Mouse (Mus musculus): ENCODE data around the gene Stat5b.

Stat5b gene

DNA sequence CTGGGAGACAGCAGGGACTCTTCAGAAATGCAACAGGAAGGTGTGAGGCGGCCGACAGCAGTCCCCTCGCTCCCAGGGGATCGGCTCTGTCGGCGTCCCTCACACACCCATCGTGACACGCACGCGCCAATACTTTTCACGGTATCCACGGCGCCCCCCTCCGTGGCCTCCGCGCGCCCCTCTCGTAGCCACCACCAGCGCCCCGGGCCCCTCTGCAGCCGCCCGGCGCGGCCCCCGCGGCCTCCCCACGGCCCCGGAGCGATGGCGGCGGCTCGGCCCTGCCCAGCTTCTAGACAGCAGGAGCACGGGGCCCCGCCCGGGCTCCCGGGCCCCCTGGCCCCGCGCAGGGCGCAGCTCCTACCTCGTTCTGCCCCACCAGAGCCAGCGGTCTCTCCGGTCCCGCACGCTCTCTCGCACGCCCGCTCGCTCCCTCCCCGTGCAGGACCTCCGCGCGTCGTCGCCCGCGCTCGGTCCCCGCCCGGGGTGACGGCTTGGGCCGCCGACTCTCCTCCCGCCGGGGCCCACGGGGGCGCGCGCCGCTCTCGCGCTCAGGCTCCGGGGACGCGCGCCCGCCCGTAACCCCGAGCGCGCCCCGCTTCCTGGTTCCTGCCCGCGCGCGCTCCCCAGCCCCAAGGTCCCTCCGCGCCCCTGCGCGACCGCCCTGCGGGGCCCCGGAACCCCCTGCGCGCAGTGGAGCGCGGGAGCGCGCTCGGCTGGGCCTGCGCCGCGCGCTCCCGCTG lies at the start of gene Stat5b:
Gene Stat5b, minus strand, starts transcription at position 687 of the 740 bp plus-strand sequence.
- in situ Hi-C loops (cut with MboI, MseI) = loop anchor here in 1 of 2 experiments (5.0 kb wide), 1 partner anchor 33 kb away; no protein-coding TSS in a partner anchor

DNA sequence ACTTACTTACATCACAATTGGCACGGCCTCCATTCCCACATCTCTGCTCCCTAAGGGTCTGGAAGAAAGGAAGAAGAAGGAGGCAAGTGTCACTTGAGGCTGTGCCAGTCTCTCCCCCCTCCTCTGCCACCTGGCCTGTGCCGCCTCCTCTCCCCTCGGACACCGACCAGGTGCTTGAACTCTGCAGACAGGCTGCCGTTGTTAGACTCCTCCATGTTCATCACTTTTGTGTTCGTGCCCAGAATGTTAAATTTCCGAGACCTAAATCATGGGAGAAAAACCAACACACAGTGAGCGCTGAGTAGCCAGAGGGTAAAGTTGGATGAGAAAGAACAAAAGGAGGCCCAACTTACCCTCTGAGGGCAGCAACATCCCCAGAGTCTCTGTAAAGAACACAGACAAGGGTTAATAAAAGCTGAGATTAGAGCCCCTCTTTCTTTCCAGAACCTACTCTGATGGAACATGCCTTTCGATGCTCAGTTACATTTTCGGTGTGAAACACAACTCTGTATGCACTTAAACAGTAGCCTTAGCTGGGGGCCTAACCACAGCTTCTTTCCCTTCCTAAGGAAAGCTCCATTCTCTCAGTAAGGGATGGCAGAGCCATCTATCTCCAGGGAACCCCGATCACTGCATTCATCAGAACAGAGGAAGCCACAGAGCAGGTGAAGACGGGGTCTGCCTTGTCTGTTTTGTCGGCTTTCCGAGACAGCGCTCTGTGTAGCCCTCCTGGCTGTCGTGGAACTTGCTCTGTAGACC lies 48.1 kb upstream of the Stat5b start:
- in situ Hi-C loops (cut with MboI, MseI) = loop anchor here in 1 of 2 experiments (10.0 kb wide), 1 partner anchor 166 kb away; no protein-coding TSS in a partner anchor

DNA sequence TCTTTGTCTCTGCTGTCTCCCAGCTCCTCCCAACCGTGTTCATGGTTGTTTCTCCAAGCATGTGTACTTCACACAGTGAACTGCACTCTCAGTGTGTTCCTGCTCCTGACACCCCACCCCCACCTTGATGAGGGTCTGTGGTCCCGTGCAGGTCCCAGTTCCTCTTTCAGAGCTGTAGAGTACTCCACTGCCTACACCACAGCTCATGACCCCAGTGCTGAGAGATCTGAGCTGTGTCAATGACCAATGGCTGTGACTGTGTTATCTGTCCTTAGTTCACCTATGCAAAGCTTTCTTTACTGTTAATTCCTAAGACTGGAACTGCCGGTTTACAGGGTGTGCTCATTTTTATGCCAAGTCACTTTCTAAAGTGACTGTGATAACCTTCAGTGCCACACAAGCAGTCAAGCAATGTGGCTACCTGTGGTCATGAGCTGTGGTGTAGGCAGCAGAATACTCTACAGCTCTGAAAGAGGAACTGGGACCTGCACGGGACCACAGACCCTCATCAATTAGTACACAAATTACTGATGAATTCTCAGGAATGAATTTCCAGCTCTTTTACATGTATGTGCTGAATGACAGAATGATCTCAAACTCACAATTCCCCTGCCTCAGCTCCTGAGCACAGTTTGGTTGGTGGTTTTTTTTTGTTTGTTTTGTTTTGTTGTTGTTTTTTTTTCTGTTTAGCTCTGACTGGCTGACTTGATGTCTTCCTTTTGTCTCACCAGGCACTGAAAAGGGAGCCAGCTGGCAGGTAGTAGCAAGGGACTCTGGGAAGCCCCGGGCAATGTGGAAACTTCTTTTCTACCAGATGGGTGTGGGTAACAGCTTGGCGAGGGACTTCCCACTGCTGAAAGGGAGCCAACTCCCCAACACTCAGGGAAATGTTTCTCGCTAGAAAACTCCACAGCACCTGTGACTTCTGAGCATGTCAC lies 47.0 kb upstream of the Stat5b start:
- in situ Hi-C loops (cut with MboI, MseI) = loop anchor here in 1 of 2 experiments (10.0 kb wide), 1 partner anchor 167 kb away; no protein-coding TSS in a partner anchor

DNA sequence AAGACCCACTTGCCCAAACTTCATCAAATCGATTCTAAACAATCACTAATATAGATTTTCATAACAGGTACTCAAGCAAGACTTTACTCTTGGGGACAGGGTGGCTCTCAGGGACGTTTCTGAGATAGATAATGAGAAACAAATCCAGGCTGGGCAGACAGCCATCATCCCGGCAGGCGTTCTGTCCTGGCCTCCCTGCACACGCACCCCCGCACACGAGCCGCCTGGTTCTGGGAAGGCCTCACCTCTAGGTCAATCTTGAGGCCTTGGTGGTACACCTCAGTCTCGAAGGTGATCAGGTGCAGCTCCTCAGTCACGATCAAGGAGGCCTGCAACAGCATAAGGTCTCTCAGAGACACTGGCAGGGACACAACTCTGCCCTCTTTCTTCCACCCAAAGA lies 45.6 kb upstream of the Stat5b start:
- in situ Hi-C loops (cut with MboI, MseI) = loop anchor here in 1 of 2 experiments (10.0 kb wide), 1 partner anchor 169 kb away; no protein-coding TSS in a partner anchor

DNA sequence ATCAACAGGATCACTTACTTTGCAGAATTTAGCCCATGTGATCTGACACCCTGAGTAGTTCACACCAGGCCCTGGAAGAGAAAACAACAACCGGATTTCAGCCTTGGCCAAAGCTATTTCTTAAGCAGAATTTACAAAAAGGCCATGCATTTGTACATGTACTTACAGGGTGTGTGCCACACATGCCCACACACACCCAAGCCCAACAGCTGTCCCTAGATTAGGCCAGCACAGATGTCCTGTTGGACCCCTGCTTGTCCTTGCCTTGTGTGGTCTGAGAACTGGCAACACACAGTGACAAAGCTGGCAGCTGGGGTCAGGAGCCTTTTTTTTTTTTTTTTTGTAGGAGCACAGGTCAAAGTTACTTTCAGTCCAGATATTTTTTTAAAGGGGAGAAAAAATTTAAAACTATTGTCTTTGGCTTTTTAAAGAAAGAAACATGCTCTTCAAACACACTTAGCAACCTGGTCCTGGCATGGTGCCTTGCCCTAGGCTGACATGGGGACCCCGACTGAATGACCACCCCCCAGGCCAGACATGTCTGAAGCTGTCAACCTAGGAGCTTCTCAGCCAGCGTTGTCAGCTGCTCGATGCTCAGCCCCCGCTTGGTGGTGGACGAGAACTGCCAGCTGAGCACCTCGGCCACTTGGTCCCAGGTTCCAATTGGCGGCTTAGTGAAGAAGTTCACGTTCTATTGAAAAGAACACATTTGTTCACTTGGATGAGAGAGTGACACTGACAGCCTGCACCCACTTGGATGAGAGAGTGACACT lies 43.8 kb upstream of the Stat5b start:
- in situ Hi-C loops (cut with MboI, MseI) = loop anchor here (5.0 to 10.0 kb wide), 2 partner anchors 63 to 170 kb away; no protein-coding TSS in a partner anchor

DNA sequence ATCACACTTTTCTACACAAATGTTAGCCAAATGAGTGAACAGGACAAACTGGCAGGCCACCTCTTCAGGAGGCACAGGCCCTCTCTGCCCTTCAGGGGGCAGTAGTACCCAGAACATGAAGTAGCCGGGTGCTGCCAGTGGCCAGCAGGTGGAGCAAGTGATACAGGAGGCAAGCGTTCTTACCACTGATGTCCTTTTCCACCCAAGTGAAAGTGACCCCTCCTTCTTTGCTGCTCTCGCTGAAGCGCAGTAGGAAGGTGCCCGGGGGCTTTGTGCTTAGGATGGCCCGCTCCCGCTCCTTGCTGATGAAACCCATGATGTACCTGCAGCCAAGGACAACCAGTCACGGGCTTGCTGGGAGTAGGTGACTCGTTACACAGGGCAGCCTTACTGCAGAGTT lies 43.0 kb upstream of the Stat5b start:
- in situ Hi-C loops (cut with MboI, MseI) = loop anchor here (5.0 to 10.0 kb wide), 2 partner anchors 64 to 171 kb away; no protein-coding TSS in a partner anchor

DNA sequence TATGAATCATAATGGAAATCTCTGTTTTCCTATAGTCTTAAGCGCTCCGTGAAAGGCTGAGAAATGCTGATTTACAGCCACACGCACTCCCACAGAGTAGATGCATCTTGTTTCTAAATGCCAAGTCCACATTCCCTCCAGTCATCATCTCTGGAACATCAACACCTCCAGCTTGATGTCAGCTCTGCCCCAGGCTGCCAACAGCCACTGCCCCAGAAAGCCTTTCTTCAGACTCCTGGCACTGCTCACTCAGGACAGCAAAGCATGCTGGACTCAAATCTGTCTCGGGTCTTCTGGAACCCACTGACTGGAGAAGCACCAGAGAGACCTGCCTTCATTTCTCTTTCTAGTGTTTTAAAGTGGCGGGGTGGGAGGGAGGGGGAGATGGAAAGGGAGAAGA lies 41.9 kb upstream of the Stat5b start:
- in situ Hi-C loops (cut with MboI, MseI) = loop anchor here (5.0 to 10.0 kb wide), 2 partner anchors 65 to 172 kb away; no protein-coding TSS in a partner anchor

DNA sequence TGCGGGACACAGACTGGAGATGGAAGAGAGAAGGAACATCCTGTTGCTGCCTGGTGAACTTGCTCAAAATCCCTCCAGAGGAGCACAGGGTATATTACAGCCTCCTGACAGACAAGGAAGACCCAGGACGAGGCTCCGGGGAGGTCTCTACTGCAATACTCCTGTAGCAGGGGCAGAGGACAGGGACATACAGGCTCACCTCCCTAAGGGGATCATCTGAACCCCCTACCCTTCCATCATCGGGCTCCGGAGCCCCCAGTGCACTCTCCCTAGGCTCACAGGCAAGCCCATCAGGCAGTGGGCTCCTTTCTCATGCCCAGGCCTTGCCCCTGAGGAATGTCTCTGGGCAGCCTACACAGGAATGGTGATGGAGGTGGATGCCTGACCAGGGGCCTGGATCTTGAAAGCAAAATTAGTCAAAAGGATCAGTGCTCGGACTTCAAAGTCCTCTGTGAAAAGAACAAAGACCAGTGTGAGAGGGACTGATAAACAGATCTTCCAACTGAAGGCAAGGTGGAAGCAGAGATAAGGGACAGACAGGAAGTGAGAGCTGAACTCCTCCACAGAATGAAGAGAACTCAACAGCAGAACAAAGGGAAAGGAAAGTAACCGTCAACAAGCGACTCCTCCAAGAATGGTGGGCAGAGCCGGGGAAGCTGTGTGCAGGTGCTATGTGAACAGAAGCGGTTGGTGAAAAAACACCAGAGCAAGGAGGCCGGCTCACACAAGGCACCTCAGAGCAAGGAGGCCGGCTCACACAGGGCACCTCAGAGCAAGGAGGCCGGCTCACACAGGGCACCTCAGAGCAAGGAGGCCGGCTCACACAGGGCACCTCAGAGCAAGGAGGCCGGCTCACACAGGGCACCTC lies 41.0 kb upstream of the Stat5b start:
- in situ Hi-C loops (cut with MboI, MseI) = loop anchor here (5.0 to 10.0 kb wide), 2 partner anchors 66 to 173 kb away; no protein-coding TSS in a partner anchor

DNA sequence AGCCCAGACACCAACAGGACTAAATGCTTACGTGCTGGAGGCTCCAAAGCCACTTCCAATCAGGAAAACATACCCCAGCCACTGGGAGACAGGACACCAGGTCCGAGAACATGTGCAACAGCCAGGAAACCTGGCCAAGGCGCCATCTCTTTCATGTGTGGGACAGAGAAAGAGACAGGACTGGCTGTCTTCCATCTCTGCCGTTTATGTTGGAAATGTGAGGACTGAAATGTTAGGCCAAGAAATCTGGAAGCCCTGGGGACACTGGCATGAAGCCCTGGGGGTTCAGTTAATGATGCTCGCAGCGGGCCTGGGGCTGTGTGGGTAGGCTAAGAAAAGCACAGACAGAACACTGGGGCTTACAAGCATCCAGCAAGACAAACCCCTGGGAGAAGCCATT lies 40.0 kb upstream of the Stat5b start:
- in situ Hi-C loops (cut with MboI, MseI) = loop anchor here (5.0 to 10.0 kb wide), 2 partner anchors 67 to 174 kb away; no protein-coding TSS in a partner anchor

DNA sequence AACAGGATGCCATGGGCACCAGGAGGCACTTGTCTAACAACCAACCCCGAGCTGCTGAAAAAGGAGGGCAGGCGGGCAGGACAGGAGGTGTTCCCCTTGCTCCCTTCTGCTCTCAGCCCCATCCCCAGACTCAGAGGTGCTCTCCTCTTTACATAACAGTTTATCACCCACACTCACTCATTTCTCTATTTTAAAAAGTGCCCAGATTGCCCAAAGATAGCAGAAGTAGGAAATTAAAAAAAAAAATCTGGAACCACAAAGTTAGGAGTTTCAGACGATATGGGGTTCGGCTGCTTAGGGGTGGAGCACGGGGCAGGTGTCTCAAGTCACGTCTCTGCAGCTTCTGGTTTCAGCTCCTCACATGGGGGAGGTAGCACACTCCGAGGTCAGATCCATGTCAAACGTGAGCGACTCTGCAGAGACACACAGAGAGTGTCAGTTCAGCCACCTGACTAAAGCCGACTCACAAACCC lies 37.9 kb upstream of the Stat5b start:
- in situ Hi-C loops (cut with MboI, MseI) = no loop called here

DNA sequence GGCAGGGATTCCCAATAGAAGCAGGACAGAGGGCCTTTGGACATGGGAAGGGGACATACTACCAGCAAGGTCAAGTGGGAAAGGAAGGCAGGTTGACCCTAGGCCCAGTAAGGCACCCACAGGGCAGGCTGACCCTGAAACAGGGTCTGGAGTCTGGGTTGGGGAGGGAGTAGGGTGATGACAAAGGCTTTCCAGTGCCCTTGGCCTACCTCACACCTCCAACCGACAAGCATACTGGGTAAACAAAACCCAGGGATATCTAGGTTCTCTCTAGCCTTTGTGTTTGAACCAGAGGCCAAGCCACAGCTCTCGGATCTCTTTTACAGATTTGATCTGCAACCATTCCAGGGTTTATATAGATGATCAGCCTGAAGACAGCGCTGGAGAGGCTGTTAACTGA lies 37.2 kb upstream of the Stat5b start:
- in situ Hi-C loops (cut with MboI, MseI) = no loop called here

DNA sequence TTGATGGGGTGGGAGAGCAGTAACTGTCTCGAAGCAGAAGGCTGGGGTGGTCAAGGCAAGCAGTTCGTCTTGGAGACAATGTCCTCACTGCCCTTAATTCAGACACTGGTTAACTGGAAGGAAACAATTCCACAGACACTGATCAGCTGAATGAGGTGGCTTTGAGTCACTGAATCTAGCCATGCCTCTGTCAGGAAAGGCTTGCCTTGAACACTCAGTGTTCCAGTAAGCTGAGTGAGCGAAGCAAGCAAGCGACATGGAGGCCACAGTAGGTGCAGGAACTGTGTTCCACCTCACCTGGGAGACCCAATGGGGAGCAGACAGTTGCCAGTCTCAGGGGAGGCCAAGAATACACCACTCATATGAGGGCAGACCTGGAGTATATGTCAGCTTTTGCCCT lies 36.7 kb upstream of the Stat5b start:
- in situ Hi-C loops (cut with MboI, MseI) = no loop called here

DNA sequence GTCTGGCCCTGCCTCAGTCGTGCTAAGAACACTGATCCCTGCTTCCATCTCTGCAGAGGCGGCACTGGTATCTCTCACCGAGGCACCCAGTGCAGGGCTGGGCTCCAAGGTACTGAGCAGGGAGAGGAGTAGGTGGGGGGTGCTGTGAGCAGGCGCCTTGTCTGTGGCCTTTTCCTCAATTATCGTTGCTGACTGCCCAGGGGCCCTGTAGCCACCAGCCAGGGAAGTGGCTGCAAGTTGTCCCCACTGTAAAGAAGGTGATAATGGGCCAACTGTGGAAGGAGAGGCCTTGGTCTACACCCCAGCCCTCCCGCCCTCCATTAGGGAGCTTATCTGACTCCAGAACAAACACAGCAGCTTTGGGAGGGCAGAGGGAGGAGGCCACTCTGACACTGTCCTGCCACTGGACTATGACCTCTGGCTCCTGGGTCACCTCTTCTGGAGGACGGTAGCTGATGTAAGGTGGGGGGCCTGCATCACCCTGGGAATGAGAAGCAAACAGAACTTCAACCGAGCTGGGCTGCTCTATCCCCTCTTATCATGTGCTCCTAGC lies 35.7 kb upstream of the Stat5b start:
- in situ Hi-C loops (cut with MboI, MseI) = no loop called here

DNA sequence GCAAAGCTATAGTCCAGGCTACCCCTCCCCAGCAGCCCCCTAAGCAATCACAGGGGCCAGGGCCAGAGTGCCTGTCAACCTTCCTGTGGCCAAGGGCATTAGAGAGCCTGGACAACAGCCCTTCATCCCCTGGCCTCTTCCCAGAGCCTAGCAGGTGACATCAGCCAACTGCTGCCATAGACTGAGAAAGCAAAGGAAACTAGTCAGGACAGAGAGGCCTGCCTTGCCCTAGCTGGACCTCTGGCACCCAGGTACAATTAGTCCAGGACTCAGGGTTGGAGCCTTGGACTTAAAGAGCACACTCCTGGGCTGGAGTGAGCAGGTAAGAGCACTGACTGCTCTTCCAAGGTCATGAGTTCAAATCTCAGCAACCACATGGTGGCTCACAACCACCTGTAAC lies 34.9 kb upstream of the Stat5b start:
- in situ Hi-C loops (cut with MboI, MseI) = no loop called here

DNA sequence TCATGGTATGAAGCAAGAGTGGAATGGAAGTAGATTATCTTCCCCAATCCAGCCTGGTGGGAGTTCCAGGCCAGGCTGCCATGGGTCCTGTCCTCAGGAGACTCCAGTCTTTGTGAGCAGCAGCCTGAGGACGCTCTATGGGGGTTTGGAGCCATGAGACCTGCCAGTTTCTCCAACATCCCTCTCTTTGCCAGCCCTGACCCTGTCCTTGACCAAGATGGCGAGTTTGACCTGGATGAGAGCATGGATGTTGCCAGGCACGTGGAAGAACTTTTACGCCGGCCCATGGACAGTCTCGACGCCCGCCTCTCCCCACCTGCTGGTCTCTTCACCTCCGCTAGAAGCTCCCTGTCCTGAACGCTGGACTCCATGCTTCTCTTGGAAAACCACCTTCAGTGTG lies 33.1 kb upstream of the Stat5b start:
- in situ Hi-C loops (cut with MboI, MseI) = no loop called here

DNA sequence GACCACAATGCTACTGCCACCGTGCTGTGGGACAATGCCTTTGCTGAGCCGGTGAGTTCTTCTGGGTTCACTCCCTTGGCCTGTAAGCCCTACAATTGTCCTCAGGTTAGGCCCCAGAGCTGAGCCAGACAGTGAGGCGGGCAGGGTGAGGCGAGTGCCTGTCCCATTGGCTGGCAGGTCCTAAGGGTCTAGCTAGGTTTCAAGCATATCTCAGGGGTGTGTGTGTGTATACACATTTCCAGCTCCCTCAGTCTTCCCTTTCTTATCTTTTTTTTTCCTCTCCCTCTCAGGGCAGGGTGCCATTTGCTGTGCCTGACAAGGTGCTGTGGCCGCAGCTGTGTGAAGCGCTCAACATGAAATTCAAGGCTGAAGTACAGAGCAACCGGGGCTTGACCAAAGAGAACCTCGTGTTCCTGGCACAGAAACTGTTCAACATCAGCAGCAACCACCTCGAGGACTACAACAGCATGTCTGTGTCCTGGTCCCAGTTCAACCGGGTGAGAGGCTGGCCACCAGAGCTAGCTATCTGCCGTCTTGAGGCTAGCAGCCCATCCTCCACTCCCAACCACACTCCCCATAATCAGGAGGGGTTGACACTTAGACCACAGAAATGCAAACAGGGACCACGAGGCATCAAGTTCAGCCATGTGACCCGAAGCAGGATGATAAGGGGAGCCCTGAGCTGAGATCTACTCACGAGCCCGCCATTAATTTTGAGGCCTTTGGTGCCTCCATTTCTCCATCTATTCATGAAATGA lies 29.0 kb upstream of the Stat5b start:
- in situ Hi-C loops (cut with MboI, MseI) = loop anchor here in 1 of 2 experiments (5.0 kb wide), 1 partner anchor 72 kb away; no protein-coding TSS in a partner anchor

DNA sequence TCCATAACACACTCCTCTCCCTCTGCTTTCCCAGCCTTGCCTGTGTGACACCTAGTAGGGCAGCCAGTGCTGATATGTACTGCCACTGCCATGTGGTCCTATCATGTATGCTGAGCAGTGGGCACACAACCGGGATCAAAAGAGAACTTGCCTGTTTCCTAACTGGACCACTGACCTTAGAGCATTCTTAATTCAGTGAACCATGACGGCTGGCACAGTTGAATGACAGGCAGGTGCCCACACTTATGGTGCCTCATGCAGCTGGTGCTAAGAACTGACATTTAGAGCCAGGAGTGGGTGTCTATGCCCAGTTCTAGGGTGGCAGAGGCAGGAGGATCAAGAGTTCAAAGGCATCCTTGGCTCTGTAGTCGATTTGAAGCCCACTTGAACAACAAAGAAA lies 25.2 kb upstream of the Stat5b start:
- in situ Hi-C loops (cut with MboI, MseI) = loop anchor here in 1 of 2 experiments (5.0 kb wide), 1 partner anchor 68 kb away; no protein-coding TSS in a partner anchor

DNA sequence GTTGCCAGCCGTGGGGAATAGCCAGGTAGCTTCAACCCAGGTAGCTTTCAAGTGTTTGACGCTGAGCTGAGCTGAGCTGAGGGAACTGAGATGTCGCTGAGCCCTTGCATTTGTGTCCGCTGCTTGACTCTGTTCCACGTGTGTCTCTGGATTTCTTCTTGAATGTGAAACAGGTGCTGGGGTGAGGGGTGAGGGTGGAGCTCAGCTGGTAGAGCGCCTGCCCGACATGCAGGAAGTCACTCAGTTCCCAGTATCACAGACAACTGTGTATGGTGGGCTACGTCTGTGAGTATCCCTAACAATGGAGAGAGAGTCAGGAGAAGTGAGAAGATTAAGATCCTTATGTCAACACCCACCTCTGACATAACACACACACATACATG lies 20.4 kb upstream of the Stat5b start:
- in situ Hi-C loops (cut with MboI, MseI) = loop anchor here in 1 of 2 experiments (5.0 kb wide), 2 partner anchors 84 to 369 kb away; no protein-coding TSS in a partner anchor
